Mouse (Mus musculus): Measurements from ENCODE around the gene Crebbp. TPM values are rescaled to one million over a fixed set of nuclear protein-coding genes. Genes with fewer than 3 reads are reported as not detected.
A peak's percentile ranks its signal among the peaks of the same experiment; 100 is the strongest.
"Not testable (repeated sequence)": the region's sequence is repeated elsewhere in the genome, so short reads cannot be mapped to it uniquely, and the experiment has no call there.

The Crebbp gene
- polyA plus RNA-seq (2011; ENCODE audit: insufficient read depth, insufficient read length, low read depth, missing spikeins), result 46.0 and 48.9 TPM in 2 replicates

GRCm38 (mm10) chr16:4213799-4214551 is at the start of gene Crebbp:
Crebbp (minus strand) TSS chr16:4213997.
- H3K4me1 ChIP-seq (ENCODE audit: control insufficient read depth, insufficient read depth, low read length), result no peaks in the 10 kb centered on the region
- no peak within 1 kb of the TSS for H3K27ac ChIP-seq (ENCODE audit: insufficient read depth, low read length)
- H3K9me3 ChIP-seq (replicated peaks; ENCODE audit: control insufficient read depth, insufficient read depth, low read length, poor library complexity, severe bottlenecking), result no peaks in the 10 kb centered on the region
- H3K9ac ChIP-seq (ENCODE audit: low read depth, poor library complexity, severe bottlenecking), result peak within 1 kb of the TSS; percentile 100
- no peaks in the 10 kb centered on the region for H3K36me3 ChIP-seq (ENCODE audit: control insufficient read depth, insufficient read depth, low read length, poor library complexity, severe bottlenecking)
- H3K4me3 ChIP-seq (ENCODE audit: low read depth, low read length), result peak within 1 kb of the TSS; percentile 78
- H3K27me3 ChIP-seq (ENCODE audit: control insufficient read depth, insufficient read depth, low read length, poor library complexity, severe bottlenecking), result no peaks in the 10 kb centered on the region
- TF ChIP-seq CTCF (IDR thresholded peaks at IDR 0.05; ENCODE audit: low read depth, low read length), result no peak
- TF ChIP-seq POLR2A (IDR thresholded peaks at IDR 0.05; ENCODE audit: insufficient read depth, low read length), result peak; percentile 35

GRCm38 (mm10) chr16:4263486-4263885 is 49.7 kb upstream of the Crebbp start:
- H3K4me1 ChIP-seq (ENCODE audit: control insufficient read depth, insufficient read depth, low read length), result no peaks in the 10 kb centered on the region
- H3K36me3 ChIP-seq (ENCODE audit: control insufficient read depth, insufficient read depth, low read length, poor library complexity, severe bottlenecking), result no peaks in the 10 kb centered on the region
- no peak overlapping the region for H3K9ac ChIP-seq (ENCODE audit: low read depth, poor library complexity, severe bottlenecking)
- H3K9me3 ChIP-seq (replicated peaks; ENCODE audit: control insufficient read depth, insufficient read depth, low read length, poor library complexity, severe bottlenecking), result no peaks in the 10 kb centered on the region
- no peaks in the 10 kb centered on the region; the same call in 1 of the 2 replicates for H3K27me3 ChIP-seq (ENCODE audit: control insufficient read depth, insufficient read depth, low read length, poor library complexity, severe bottlenecking)
- no peak overlapping the region for H3K4me3 ChIP-seq (ENCODE audit: low read depth, low read length)
- no peak overlapping the region for H3K27ac ChIP-seq (ENCODE audit: insufficient read depth, low read length)
- no peak for TF ChIP-seq CTCF (IDR thresholded peaks at IDR 0.05; ENCODE audit: low read depth, low read length)
- TF ChIP-seq EP300 (IDR thresholded peaks at IDR 0.05; ENCODE audit: insufficient read depth, low read depth, low read length), result no peak
- no peak for TF ChIP-seq POLR2A (IDR thresholded peaks at IDR 0.05; ENCODE audit: insufficient read depth, low read length)

GRCm38 (mm10) chr16:4257546-4257945 is 43.7 kb upstream of the Crebbp start:
- no peak overlapping the region for H3K4me3 ChIP-seq (ENCODE audit: low read depth, low read length)
- H3K36me3 ChIP-seq (ENCODE audit: control insufficient read depth, insufficient read depth, low read length, poor library complexity, severe bottlenecking), result no peaks in the 10 kb centered on the region
- no peak overlapping the region for H3K27ac ChIP-seq (ENCODE audit: insufficient read depth, low read length)
- H3K4me1 ChIP-seq (ENCODE audit: control insufficient read depth, insufficient read depth, low read length), result no peaks in the 10 kb centered on the region
- H3K9ac ChIP-seq (ENCODE audit: low read depth, poor library complexity, severe bottlenecking), result no peak overlapping the region
- no peak for TF ChIP-seq CTCF (IDR thresholded peaks at IDR 0.05; ENCODE audit: low read depth, low read length)
- no peak for TF ChIP-seq POLR2A (IDR thresholded peaks at IDR 0.05; ENCODE audit: insufficient read depth, low read length)
- TF ChIP-seq EP300 (IDR thresholded peaks at IDR 0.05; ENCODE audit: insufficient read depth, low read depth, low read length), result no peak
- H3K27me3 ChIP-seq (ENCODE audit: control insufficient read depth, insufficient read depth, low read length, poor library complexity, severe bottlenecking), result no peaks in the 10 kb centered on the region
- no peaks in the 10 kb centered on the region for H3K9me3 ChIP-seq (replicated peaks; ENCODE audit: control insufficient read depth, insufficient read depth, low read length, poor library complexity, severe bottlenecking)

- Histone ChIP-seq H3K27me3 (ENCODE audit: control insufficient read depth, insufficient read depth, low read length, poor library complexity, severe bottlenecking) (no peaks in the 10 kb centered on the region), H3K36me3 (ENCODE audit: control insufficient read depth, insufficient read depth, low read length, poor library complexity, severe bottlenecking) (no peaks in the 10 kb centered on the region), H3K4me1 (ENCODE audit: control insufficient read depth, insufficient read depth, low read length) (no peaks in the 10 kb centered on the region), H3K4me3 (ENCODE audit: low read depth, low read length) (no peak overlapping the region), H3K9me3 (replicated peaks; ENCODE audit: control insufficient read depth, insufficient read depth, low read length, poor library complexity, severe bottlenecking) (peaks cover 5% of the 10 kb centered on the region), H3K9ac (ENCODE audit: low read depth, poor library complexity, severe bottlenecking) (no peak overlapping the region), H3K27ac (ENCODE audit: insufficient read depth, low read length) (no peak overlapping the region)
- TF ChIP-seq CTCF (IDR thresholded peaks at IDR 0.05; ENCODE audit: low read depth, low read length) (no peak), POLR2A (IDR thresholded peaks at IDR 0.05; ENCODE audit: insufficient read depth, low read length) (no peak), EP300 (IDR thresholded peaks at IDR 0.05; ENCODE audit: insufficient read depth, low read depth, low read length) (no peak)
Observed at GRCm38 (mm10) chr16:4248791-4249190, 35.0 kb upstream of the Crebbp start.

GRCm38 (mm10) chr16:4245241-4245640 is 31.4 kb upstream of the Crebbp start:
- not testable (repeated sequence) for H3K27me3 ChIP-seq (ENCODE audit: control insufficient read depth, insufficient read depth, low read length, poor library complexity, severe bottlenecking); H3K27ac ChIP-seq (ENCODE audit: insufficient read depth, low read length); H3K4me3 ChIP-seq (ENCODE audit: low read depth, low read length); H3K4me1 ChIP-seq (ENCODE audit: control insufficient read depth, insufficient read depth, low read length); H3K36me3 ChIP-seq (ENCODE audit: control insufficient read depth, insufficient read depth, low read length, poor library complexity, severe bottlenecking); H3K9ac ChIP-seq (ENCODE audit: low read depth, poor library complexity, severe bottlenecking); H3K9me3 ChIP-seq (replicated peaks; ENCODE audit: control insufficient read depth, insufficient read depth, low read length, poor library complexity, severe bottlenecking)

- TF ChIP-seq CTCF (IDR thresholded peaks at IDR 0.05; ENCODE audit: low read depth, low read length) (no peak), POLR2A (IDR thresholded peaks at IDR 0.05; ENCODE audit: insufficient read depth, low read length) (no peak), EP300 (IDR thresholded peaks at IDR 0.05; ENCODE audit: insufficient read depth, low read depth, low read length) (no peak)
- Histone ChIP-seq H3K27me3 (ENCODE audit: control insufficient read depth, insufficient read depth, low read length, poor library complexity, severe bottlenecking) (no peaks in the 10 kb centered on the region), H3K36me3 (ENCODE audit: control insufficient read depth, insufficient read depth, low read length, poor library complexity, severe bottlenecking) (no peaks in the 10 kb centered on the region), H3K9me3 (replicated peaks; ENCODE audit: control insufficient read depth, insufficient read depth, low read length, poor library complexity, severe bottlenecking) (no peaks in the 10 kb centered on the region), H3K4me1 (ENCODE audit: control insufficient read depth, insufficient read depth, low read length) (no peaks in the 10 kb centered on the region), H3K4me3 (ENCODE audit: low read depth, low read length) (no peak overlapping the region), H3K27ac (ENCODE audit: insufficient read depth, low read length) (no peak overlapping the region), H3K9ac (ENCODE audit: low read depth, poor library complexity, severe bottlenecking) (no peak overlapping the region)
Observed at GRCm38 (mm10) chr16:4236131-4236530, 22.3 kb upstream of the Crebbp start.

All from ES-Bruce4 (cell line).